Mouse (Mus musculus): Measurements from ENCODE around the gene Mas1.
A peak's percentile ranks its signal among the peaks of the same experiment; 100 is the strongest.

Gene Mas1

DNA sequence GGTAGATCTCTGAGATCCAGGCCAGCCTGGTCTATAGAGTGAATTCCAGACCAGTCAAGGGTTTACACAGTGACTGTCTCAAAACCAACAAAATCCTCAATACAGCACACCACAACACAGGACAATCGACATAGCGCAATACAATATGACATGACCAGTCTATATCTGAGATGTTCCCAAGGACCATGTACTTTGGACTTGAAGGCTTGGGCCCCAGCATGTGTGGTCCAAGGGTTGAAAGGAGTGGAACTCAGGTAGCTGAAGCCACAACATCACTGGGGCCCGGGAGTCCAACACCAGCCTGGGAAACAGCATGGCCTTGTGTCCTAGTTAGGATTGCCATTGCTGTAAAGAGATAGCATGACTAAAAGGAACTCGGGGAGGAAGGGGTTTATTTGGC is 35.3 kb downstream of the Mas1 start:
- DNase-seq (ENCODE audit: extremely low spot score, low read depth, low spot score) = no peak

DNA sequence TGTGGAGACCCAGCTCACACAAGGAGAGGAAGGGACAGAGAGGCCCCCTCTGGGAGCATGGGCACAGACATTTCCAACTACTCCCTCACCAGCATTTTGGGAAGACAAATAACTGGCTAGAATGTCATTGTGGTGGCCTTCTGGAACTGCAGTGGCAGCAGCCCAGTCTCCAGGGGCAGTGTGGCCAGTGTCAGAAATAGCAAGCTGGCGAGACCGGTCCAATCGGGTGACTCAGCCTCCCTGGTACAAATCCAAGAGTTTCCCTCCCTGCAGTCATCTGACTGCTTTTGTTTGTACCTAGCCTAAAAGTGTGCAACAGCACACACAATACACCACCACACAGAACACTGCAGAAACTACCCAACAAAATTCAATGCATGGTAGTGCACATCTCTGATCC is 35.7 kb downstream of the Mas1 start:
- no peak for DNase-seq (ENCODE audit: extremely low spot score, low read depth, low spot score)

- no peak for DNase-seq (ENCODE audit: extremely low spot score, low read depth, low spot score)
Measured at GRCm38 (mm10) chr17:12830351-12830750, 37.6 kb downstream of the Mas1 start.

DNA sequence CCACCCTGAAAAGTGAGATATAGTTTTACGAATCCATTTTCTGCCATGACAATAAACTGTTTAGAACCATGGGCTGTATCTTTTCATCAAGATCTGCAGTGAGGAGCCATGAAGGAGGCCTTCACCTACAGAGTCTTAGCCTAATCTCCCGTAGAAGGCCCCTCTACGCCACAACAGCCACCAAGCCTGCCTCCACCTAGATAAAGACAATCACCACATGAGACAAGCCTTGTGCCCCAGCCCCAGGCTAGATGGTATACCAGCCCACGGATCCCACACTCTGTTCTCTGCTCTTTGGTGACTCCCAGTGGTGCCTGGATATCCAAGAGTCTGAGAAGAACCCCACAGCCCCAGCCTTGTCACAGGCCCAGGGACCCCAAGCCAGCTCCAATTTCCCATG is 52.1 kb downstream of the Mas1 start:
- no peak for DNase-seq (ENCODE audit: extremely low spot score, low read depth, low spot score)

- no peak for DNase-seq (ENCODE audit: extremely low spot score, low read depth, low spot score)
Measured at GRCm38 (mm10) chr17:12814502-12814901, 53.4 kb downstream of the Mas1 start.

GRCm38 (mm10) chr17:12810973-12811303 is 57.0 kb downstream of the Mas1 start:
- DNase-seq (ENCODE audit: extremely low spot score, low read depth, low spot score) = no peak

DNA sequence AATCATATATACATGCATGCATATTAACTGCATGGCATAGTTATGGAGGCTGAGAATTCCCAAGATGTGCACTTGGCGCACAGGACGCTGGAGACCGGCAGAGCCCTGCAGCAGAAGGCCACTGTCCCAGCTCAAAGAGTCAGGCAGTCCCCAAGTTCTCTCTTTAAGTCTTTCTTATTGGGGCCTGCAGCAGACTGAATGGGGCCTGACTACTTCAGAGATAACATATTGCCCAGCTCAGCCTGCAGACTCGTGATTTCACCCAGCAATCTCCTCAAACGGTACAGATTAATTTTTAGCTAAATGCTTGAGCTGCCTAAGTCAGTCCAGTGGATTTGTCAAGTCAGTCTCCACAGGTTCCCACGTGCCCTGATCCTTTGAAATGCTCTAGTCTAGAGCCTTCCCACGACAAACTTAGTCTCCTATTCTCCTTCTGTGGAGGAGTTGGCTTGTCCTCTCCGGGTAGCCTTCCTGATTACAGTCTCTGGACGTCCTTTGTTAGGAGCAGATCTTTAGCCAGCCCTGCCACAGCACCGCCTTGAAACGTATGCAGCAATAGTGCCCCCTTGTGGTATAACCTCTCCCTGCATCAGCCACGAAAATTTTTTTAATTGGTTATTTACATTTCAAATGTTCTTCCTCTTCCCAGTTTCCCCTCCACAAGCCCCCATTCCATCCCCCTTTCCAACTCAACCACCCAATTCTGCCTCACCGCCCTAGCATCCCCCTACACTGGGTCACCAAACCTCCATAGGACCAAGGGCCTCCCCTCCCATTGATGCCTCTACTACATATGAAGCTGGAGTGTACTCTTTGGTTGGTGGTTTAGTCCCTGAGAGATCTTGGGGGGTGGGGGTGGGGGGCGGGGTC is 57.6 kb downstream of the Mas1 start:
- DNase-seq (ENCODE audit: extremely low spot score, low read depth, low spot score) = peak; percentile 68

DNA sequence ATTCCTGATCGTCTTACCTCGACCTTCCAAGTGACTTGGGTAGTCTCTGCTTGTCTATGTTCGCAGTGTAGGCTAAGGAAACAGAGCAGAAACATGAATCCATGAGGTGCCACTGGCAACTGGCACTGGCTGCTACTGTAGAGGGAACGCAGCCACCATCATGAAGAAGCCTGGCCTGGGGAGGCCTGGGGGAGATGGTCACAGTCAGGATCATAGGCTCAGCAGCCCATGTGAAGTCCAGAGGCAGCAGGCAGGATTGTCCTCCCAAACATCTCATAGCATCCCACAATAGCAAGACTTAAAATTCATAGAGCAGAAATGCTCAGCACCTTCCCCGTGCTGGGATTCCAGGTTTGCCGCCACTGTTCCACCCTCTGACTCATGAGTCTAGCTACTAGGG is 59.1 kb downstream of the Mas1 start:
- DNase-seq (ENCODE audit: extremely low spot score, low read depth, low spot score) = no peak

- no peak for DNase-seq (ENCODE audit: extremely low spot score, low read depth, low spot score)
Measured at GRCm38 (mm10) chr17:12804584-12805445, 63.1 kb downstream of the Mas1 start.

DNA sequence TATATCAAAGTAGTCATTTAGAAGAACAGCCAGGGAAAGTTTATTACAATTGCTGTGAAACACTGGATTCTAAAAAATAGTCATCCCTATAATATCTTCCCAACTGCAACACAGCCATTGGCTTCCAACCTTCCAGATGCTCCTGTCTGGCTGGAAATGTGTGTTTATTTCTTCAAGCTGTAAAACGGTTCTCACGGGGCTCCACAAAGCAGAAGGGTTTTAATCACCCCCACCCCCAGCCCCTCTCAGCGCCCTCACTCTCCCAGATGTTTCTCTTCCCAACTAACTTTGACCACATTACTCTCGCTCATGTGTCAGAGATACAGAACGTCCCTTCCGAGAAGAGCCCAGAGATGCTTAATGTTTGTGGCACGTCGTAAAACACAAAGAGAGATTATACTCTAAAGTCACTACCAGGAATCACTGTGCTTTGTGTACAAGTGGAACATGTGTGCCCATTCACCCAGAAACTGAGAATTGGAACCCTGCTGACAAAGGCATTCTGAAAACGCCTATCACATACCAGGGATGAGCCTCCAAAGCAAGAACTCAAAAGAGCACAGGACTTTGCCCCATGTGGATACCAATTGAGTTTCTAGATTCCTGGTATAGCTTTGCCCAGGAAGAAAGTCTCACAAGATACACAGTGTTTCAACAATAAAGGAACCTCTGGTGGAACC is 65.9 kb downstream of the Mas1 start:
- DNase-seq (ENCODE audit: extremely low spot score, low read depth, low spot score) = no peak

- no peak for DNase-seq (ENCODE audit: extremely low spot score, low read depth, low spot score)
Measured at GRCm38 (mm10) chr17:12799368-12800275, 68.3 kb downstream of the Mas1 start.

- DNase-seq (ENCODE audit: extremely low spot score, low read depth, low spot score) = no peak
Measured at GRCm38 (mm10) chr17:12798571-12798970, 69.4 kb downstream of the Mas1 start.

DNA sequence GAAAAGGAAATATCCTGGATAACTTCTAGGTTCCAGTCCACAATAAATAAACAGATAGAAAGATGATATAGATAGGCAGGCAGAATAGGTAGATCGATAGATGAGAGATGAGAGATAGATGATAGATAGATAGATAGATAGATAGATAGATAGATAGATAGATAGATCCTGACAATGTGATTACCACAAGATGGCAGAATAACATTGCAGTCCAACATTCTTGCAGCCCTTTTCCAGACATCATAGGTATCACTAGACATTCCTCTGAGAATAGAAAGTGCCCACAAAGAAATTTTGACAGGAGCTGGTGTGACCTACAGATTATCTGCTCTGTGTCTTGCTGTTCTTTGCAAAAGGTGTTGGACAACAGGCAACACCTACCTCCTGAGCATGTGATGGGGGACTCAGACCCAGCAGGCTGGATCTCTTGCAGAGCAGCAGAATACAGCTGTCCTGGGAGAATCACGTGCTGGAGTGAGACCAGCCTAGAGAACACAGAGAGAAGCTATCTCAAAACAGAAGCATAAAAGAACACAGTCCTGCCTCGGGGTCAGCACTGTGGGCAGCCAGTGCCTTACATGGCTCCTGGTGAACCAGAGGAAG is 70.4 kb downstream of the Mas1 start:
- no peak for DNase-seq (ENCODE audit: extremely low spot score, low read depth, low spot score)

DNA sequence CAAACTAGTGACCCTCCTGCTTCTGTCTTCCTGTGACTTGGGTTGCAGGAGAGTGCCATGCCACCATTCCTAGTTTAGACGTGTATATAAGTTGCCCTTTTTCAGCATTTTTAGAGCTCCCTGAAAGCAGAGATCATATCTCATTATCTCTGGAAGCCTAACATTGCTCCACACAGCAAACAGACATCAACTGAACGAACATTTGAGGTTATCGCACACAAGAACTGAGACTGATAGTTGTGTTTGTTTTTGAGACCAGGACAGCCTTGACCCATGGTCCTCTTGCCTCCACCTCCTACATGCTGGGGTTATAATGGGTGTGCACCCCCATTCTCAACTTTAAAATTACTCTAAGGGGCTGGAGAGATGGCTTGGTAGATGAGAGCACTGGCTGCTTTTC is 71.3 kb downstream of the Mas1 start:
- DNase-seq (ENCODE audit: extremely low spot score, low read depth, low spot score) = no peak

GRCm38 (mm10) chr17:12793660-12794406 is 74.1 kb downstream of the Mas1 start:
- DNase-seq (ENCODE audit: extremely low spot score, low read depth, low spot score) = no peak

DNA sequence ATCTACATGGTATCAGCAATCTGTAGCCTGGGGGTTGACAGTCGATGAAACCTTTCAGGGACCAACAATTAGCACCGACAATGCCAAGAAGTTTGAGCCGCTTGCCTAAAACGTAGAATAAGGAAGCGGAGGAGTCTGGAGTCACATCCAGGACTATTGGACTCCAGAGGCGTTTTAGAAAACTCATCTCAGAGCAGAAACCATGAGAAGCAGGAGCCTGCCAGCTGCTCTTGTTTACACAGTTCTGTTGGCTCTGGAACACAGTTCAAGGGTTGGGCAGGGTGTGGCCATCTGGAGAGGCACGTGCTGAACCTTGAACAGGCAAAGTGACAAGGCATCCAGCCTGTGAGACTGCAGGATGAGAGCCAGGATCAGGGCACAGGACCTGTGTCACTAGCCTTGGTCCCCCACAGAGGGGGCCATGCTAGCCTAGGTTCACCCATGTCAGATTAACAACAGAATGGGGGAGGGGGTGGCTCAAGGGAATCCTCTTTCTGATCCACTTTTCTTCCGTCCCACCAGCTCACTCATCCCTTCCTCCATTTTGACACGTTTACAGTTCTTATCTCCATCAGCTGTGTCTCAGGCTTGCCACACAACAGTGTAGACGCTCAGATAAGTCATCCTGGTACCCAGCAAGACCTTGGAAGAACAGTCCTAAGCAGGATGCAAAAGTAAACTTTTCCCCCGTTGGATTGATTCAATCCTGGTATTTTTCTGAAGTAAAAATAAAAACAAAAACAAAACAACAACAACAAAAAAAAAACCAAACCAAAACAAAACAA is 75.3 kb downstream of the Mas1 start:
- DNase-seq (ENCODE audit: extremely low spot score, low read depth, low spot score) = no peak

DNA sequence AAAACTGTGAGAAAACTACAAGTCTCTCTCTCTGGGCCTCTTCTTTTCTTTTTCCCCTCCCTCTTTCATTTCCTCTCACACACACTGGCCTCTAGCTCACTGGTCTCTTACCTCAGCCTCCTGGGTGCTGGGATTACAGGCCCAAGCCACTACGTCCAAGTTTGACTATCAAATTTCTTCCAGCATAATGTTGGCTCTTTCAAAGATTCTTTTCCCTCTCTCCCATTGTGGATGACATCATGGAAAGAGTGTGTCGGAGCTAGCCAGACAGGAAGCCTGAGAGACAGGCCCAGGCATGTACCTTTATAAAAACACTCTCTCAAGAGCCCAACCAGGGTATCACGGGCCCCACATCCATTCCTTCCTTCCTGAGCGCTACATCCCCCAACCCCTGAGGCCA is 76.5 kb downstream of the Mas1 start:
- DNase-seq (ENCODE audit: extremely low spot score, low read depth, low spot score) = no peak

GRCm38 (mm10) chr17:12791079-12791406 is 76.9 kb downstream of the Mas1 start:
- DNase-seq (ENCODE audit: extremely low spot score, low read depth, low spot score) = no peak
